Mouse (Mus musculus): ENCODE data around the gene Ranbp6. TPM values are rescaled to one million over a fixed set of nuclear protein-coding genes. Genes with fewer than 3 reads are reported as not detected.
A peak's percentile ranks its signal among the peaks of the same experiment; 100 is the strongest.

The Ranbp6 gene
- total and polyA plus RNA-seq, 3 experiments = 2.8 to 14.2 (median 13.4) TPM

DNA sequence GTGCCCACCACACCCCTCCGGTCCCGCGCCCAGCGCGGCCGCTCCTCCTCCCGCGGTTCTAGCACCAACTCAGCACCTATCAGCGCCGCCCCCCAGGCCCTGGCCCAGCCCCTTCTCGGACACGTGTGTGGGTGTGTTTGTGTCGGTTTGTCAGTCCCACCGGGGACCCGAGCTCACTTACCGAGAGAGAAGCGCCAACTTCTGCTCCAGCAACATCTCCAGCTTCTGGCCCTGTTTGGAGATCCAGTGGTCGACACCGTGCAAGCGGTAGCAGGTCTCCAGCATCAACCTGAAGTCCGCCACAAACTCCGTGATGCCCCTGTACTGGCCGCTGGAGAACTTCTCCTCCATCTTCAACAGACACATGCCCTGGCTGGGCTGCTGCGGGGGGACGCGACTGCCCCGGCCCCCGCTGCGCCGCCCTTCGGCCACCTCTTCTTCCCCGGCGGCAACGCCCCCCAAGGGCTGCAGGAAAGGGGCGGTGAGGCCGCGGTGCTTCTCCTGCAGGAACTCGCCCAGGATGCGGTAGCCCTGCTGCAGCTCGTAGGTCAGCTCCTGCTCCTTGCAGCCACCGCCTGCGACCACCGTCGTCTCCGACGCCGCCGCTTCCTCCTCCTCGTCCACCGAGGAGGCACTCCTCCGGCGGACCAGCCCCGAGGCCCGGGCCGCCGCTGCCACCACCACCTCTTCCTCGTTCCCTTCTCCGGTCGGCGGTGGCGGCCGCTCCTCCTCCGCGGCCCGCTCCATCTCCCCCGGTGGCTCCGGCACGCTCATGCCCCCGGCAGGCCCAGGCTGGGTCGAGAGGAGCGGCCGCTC lies 7.5 kb downstream of the Ranbp6 start:
- Histone ChIP-seq H3K27ac (peak overlapping the region; percentile 88), H3K36me3 (ENCODE audit: control insufficient read depth, insufficient read depth, low read length) (peaks cover 18% of the 10 kb centered on the region), H3K4me3 (peak overlapping the region; percentile 80), H3K9ac (ENCODE audit: low read depth, low read length) (peak overlapping the region; percentile 81), H3K27me3 (ENCODE audit: control insufficient read depth, insufficient read depth, low read length) (no peaks in the 10 kb centered on the region), H3K79me2 (replicated peaks; ENCODE audit: control insufficient read depth, insufficient read depth, low read length) (peaks cover 2% of the 10 kb centered on the region; the same call in 1 of the 2 replicates), H3K4me1 (ENCODE audit: control insufficient read depth, insufficient read depth, low read length) (peaks cover 2% of the 10 kb centered on the region)
- WGBS = under 1% methylated on average over 71 of the region's 72 CpGs
- intact Hi-C loops (cut with DNase I) = loop anchor here (5.0 kb wide), 2 partner anchors 433 to 553 kb away; partner anchors contain the start of gene Jak2
- peak; percentile 75 to 78 for DNase-seq
- TF ChIP-seq EP300 (IDR thresholded peaks at IDR 0.05; ENCODE audit: insufficient read depth, low read depth, low read length) (no peak), POLR2A (IDR thresholded peaks at IDR 0.05; ENCODE audit: insufficient read depth, low read depth, low read length) (no peak; the same call in 1 of the 2 replicates), CTCF (IDR thresholded peaks at IDR 0.05) (0 out of 2 replicates have a peak, but pooled peaks have one; percentile 15)

DNA sequence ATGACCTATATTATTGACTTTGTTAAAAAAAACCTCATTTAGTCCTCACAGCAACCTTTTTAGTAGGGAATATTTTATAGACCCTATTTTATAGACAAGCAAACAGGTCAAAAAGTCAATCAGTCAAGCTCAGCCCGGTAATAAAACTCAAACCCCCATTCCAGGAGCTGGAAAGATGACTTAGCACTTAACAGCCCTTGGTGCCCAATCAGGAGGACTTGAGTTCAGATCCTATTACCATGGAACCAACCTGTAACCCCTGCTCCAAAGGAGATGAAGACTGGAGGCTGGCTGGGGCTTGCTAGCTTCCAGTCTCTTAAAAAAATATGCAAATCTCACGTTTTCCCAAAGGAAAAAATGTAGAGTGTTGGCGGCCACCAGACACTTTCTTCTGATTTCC lies 8.8 kb downstream of the Ranbp6 start:
- intact Hi-C loops (cut with DNase I) = loop anchor here (2.0 kb wide), 1 partner anchor 227 kb away; the partner anchor contains the start of gene Uhrf2
- peaks cover 2% of the 10 kb centered on the region; the same call in 1 of the 2 replicates for H3K79me2 ChIP-seq (replicated peaks; ENCODE audit: control insufficient read depth, insufficient read depth, low read length)
- peaks cover 2% of the 10 kb centered on the region for H3K4me1 ChIP-seq (ENCODE audit: control insufficient read depth, insufficient read depth, low read length)
- H3K36me3 ChIP-seq (ENCODE audit: control insufficient read depth, insufficient read depth, low read length) = peaks cover 5% of the 10 kb centered on the region
- H3K9ac ChIP-seq (ENCODE audit: low read depth, low read length) = no peak overlapping the region
- H3K4me3 ChIP-seq = no peak overlapping the region; the same call in 1 of the 2 replicates
- no peak for DNase-seq
- H3K27ac ChIP-seq = no peak overlapping the region
- WGBS = 49% methylated on average over 3 of the region's 3 CpGs
- no peaks in the 10 kb centered on the region for H3K27me3 ChIP-seq (ENCODE audit: control insufficient read depth, insufficient read depth, low read length)
- TF ChIP-seq POLR2A (IDR thresholded peaks at IDR 0.05; ENCODE audit: insufficient read depth, low read depth, low read length) = no peak
- TF ChIP-seq EP300 (IDR thresholded peaks at IDR 0.05; ENCODE audit: insufficient read depth, low read depth, low read length) = no peak
- TF ChIP-seq CTCF (IDR thresholded peaks at IDR 0.05) = no peak

DNA sequence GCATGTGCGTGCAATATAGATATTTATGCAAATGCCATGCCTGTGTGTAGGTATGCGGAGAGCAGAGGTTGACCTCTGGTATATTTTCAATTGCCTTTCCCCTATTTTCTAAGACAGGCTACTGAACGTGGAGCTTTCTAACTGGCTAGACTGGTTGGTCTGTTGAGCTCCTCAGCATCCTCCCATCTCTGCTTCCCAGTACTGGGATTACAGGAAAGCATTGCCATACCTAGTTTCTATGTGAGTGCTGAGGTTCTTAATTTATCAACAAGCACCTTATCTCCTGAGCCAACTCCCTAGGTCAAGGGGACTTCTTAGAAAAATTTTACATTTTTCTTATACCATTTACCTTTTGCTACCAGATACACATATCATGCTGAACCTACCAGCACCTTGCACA lies 15.4 kb downstream of the Ranbp6 start:
- intact Hi-C loops (cut with DNase I) = no loop called here
- DNase-seq = no peak
- Histone ChIP-seq H3K4me3 (no peak overlapping the region), H3K9ac (ENCODE audit: low read depth, low read length) (no peak overlapping the region), H3K27me3 (ENCODE audit: control insufficient read depth, insufficient read depth, low read length) (no peaks in the 10 kb centered on the region), H3K79me2 (replicated peaks; ENCODE audit: control insufficient read depth, insufficient read depth, low read length) (peaks cover 7% of the 10 kb centered on the region), H3K36me3 (ENCODE audit: control insufficient read depth, insufficient read depth, low read length) (peaks cover 2% of the 10 kb centered on the region; the same call in 1 of the 2 replicates), H3K27ac (no peak overlapping the region), H3K4me1 (ENCODE audit: control insufficient read depth, insufficient read depth, low read length) (no peaks in the 10 kb centered on the region; the same call in none of the 2 replicates)
- 81% methylated on average over 3 of the region's 3 CpGs for WGBS
- no peak for TF ChIP-seq CTCF (IDR thresholded peaks at IDR 0.05)
- no peak for TF ChIP-seq EP300 (IDR thresholded peaks at IDR 0.05; ENCODE audit: insufficient read depth, low read depth, low read length)
- TF ChIP-seq POLR2A (IDR thresholded peaks at IDR 0.05; ENCODE audit: insufficient read depth, low read depth, low read length) = no peak

DNA sequence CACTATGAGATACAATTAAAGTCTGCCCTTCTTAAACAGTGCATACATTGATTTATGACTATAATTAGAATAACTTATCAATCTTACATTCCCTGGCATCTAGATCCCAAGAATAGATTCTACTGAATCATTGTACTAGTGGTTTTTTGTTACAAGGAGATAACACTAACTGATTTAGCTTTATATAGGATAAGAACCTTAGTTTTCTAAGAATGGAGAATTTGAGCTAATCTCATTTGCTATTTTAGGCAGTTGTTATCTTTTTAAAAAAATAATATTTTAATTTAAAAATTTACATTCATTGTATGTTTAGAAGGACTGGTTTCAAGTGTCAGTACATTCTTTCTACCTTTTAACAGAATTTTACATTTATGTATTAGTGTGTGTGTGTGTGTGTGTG lies 24.8 kb downstream of the Ranbp6 start:
- intact Hi-C loops (cut with DNase I) = no loop called here
- H3K27ac ChIP-seq = no peak overlapping the region

DNA sequence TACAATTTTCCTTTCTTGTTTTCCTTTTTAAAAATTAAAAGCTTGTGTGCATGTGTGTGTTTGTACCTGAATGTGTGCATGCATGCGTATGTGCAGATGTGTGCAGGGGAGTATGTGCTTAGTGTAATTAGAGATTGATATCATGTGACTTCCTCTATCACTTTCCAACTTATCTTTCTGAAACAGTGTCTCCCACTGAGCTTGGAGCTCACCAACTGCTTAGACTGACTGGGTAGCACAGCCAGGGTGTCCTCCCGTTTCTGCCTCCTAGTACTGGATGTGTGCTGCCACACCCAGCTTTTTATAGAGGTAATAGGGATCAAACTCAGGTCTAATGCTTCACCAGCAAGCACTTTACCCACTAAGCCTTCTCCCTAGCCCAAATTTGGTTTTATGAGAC lies 29.9 kb downstream of the Ranbp6 start:
- H3K27me3 ChIP-seq (ENCODE audit: control insufficient read depth, insufficient read depth, low read length) = no peaks in the 10 kb centered on the region

More for the DNA sequence above, 24.8 kb downstream of the Ranbp6 start:
- Histone ChIP-seq H3K9ac (ENCODE audit: low read depth, low read length) (no peak overlapping the region), H3K4me1 (ENCODE audit: control insufficient read depth, insufficient read depth, low read length) (no peaks in the 10 kb centered on the region), H3K4me3 (no peak overlapping the region), H3K27me3 (ENCODE audit: control insufficient read depth, insufficient read depth, low read length) (no peaks in the 10 kb centered on the region), H3K36me3 (ENCODE audit: control insufficient read depth, insufficient read depth, low read length) (peaks cover 2% of the 10 kb centered on the region; the same call in 1 of the 2 replicates), H3K79me2 (replicated peaks; ENCODE audit: control insufficient read depth, insufficient read depth, low read length) (no peaks in the 10 kb centered on the region)
- no peak for DNase-seq
- TF ChIP-seq POLR2A (IDR thresholded peaks at IDR 0.05; ENCODE audit: insufficient read depth, low read depth, low read length) (no peak), CTCF (IDR thresholded peaks at IDR 0.05) (no peak), EP300 (IDR thresholded peaks at IDR 0.05; ENCODE audit: insufficient read depth, low read depth, low read length) (no peak)

More for the DNA sequence above, 29.9 kb downstream of the Ranbp6 start:
- no peaks in the 10 kb centered on the region for H3K4me1 ChIP-seq (ENCODE audit: control insufficient read depth, insufficient read depth, low read length)
- H3K27ac ChIP-seq = no peak overlapping the region
- 82% methylated on average over 2 of the region's 2 CpGs for WGBS
- H3K9ac ChIP-seq (ENCODE audit: low read depth, low read length) = no peak overlapping the region
- TF ChIP-seq EP300 (IDR thresholded peaks at IDR 0.05; ENCODE audit: insufficient read depth, low read depth, low read length) = no peak
- TF ChIP-seq CTCF (IDR thresholded peaks at IDR 0.05) = no peak
- no peak for TF ChIP-seq POLR2A (IDR thresholded peaks at IDR 0.05; ENCODE audit: insufficient read depth, low read depth, low read length)
- H3K79me2 ChIP-seq (replicated peaks; ENCODE audit: control insufficient read depth, insufficient read depth, low read length) = no peaks in the 10 kb centered on the region
- no peak for DNase-seq
- peaks cover 2% of the 10 kb centered on the region; the same call in 1 of the 2 replicates for H3K36me3 ChIP-seq (ENCODE audit: control insufficient read depth, insufficient read depth, low read length)
- no peak overlapping the region for H3K4me3 ChIP-seq
- intact Hi-C loops (cut with DNase I) = no loop called here

Other genes starting within 250 kb of the Ranbp6 start
- 10 to 100 TPM in 1 of 2 experiments, 1 to 10 TPM in 1; 8.9 to 10.5 TPM for gene Ermp1, start 164.6 kb downstream of the Ranbp6 start, total RNA-seq (2021)
- 6.5 and 12.0 TPM in 2 replicates for gene Ermp1, start 164.6 kb downstream of the Ranbp6 start, polyA plus RNA-seq (2012; rRNA removed)
- 1 to 10 TPM in 1 of 2 experiments, under 1 TPM in 1; 0.59 to 1.4 TPM for gene Mlana, start 115.2 kb downstream of the Ranbp6 start, total RNA-seq (2021)
- gene Mlana, start 115.2 kb downstream of the Ranbp6 start, polyA plus RNA-seq (2012; rRNA removed) = 3.9 and 4.2 TPM in 2 replicates
- gene 9930021J03Rik, start 7.0 kb downstream of the Ranbp6 start, total RNA-seq (2021) = 10 to 100 TPM; 11.8 to 12.9 TPM
- gene 9930021J03Rik, start 7.0 kb downstream of the Ranbp6 start, polyA plus RNA-seq (2012; rRNA removed) = 5.7 and 12.2 TPM in 2 replicates
- gene Il33, start 112.1 kb upstream of the Ranbp6 start, total RNA-seq (2021) = 1 to 10 TPM; 5.7 to 8.2 TPM
- 3.7 and 7.3 TPM in 2 replicates for gene Il33, start 112.1 kb upstream of the Ranbp6 start, polyA plus RNA-seq (2012; rRNA removed)
- not detected for gene Trpd52l3, start 190.8 kb upstream of the Ranbp6 start, total RNA-seq (2021)
- gene Trpd52l3, start 190.8 kb upstream of the Ranbp6 start, polyA plus RNA-seq (2012; rRNA removed) = not detected in 2 replicates
- gene Uhrf2, start 217.5 kb upstream of the Ranbp6 start, total RNA-seq (2021) = 10 to 100 TPM; 17.6 to 20.3 TPM
- 15.9 and 27.1 TPM in 2 replicates for gene Uhrf2, start 217.5 kb upstream of the Ranbp6 start, polyA plus RNA-seq (2012; rRNA removed)

Measured in heart, adult 2 months (tissue).